Mouse (Mus musculus) gastrocnemius, adult 2 months (tissue): ENCODE measurements around the gene Cdkal1. TPM values are rescaled to one million over a fixed set of nuclear protein-coding genes. Genes with fewer than 3 reads are reported as not detected.

ENCODE experiments used
- DNase-seq: peaks from one replicate; pipeline ENCODE4 v3.0.0; 2022
- H3K27ac ChIP-seq: fragments of 200-600 bp; 2 replicates; pipeline ENCODE4 v1.8.1; 2022; ENCODE audit warnings: mild to moderate bottlenecking
- H3K4me3 ChIP-seq: fragments of 200-600 bp; 2 replicates; pipeline ENCODE4 v1.8.1; 2022; ENCODE audit warnings: mild to moderate bottlenecking, moderate library complexity
- CTCF ChIP-seq: fragments of 200-600 bp; IDR thresholded peaks from 2 replicates; pipeline ENCODE4 v1.8.1; 2022; ENCODE audit warnings: antibody characterized with exemption, mild to moderate bottlenecking, moderate library complexity
- intact Hi-C: fragments of 180-260 bp; cut with DNase I; formaldehyde crosslinking; loops from one replicate; pipeline ENCODE4 v1.15.1; 2025
- total RNA-seq, 2 experiments: library from RNA; stranded (reverse); gene quantifications; 2 replicates each; pipeline ENCODE4 v1.2.3; 2021

The Cdkal1 gene
- total RNA-seq, 2 experiments from 2014 or later: 35.4 to 35.5 TPM

DNA sequence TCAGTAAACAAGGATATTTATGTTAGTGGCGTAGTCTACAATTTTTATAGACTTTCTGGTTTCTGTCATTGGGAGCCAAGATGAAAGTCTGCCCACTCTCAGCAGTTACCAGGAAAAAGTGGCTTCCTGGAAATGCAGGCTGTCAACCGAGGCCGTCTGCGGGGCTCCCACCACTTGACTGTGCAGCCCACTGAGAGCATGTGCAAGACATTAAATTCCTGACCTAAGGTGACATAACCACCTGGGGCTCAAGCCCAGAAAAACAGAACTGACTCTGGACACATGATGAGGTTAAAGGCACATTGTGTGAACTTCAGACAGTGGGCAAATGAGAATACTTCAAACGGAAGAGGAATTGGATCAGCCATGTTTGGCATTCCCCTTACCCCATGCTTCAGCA, 450.2 kb downstream of the Cdkal1 start:
- intact Hi-C loops: no loop called here
- no peak for TF ChIP-seq CTCF
- no peak for DNase-seq

DNA sequence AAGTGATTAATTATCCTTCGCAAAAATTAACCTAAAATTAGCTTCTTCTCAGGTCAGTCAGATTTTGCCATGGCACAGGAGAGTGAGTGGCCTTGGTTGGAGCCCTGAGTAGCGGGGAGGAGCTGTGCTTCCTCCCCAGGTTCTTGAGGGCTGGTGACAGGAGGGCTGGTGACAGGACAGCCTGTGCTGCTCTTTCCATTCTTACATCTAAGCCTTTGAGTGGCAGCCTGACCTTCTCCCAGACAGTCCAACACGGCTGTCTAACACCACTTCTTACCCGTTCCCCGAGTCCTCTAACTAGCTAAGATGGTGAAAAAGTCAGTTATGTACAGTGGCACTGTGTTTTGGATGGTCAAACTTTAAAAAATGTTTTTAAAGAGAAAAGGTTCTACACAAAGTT, 452.3 kb downstream of the Cdkal1 start:
- Histone ChIP-seq H3K4me3 (no peak overlapping the region), H3K27ac (no peak overlapping the region)
- TF ChIP-seq CTCF: no peak
- intact Hi-C loops: no loop called here
- no peak for DNase-seq

More for the DNA sequence above, 450.2 kb downstream of the Cdkal1 start:
- Histone ChIP-seq H3K27ac (no peak overlapping the region), H3K4me3 (no peak overlapping the region)

- intact Hi-C loops: no loop called here
- Histone ChIP-seq H3K27ac (no peak overlapping the region), H3K4me3 (no peak overlapping the region)
- DNase-seq: no peak
- TF ChIP-seq CTCF: no peak
Observed at GRCm38 (mm10) chr13:29402526-29403040, 452.9 kb downstream of the Cdkal1 start.

DNA sequence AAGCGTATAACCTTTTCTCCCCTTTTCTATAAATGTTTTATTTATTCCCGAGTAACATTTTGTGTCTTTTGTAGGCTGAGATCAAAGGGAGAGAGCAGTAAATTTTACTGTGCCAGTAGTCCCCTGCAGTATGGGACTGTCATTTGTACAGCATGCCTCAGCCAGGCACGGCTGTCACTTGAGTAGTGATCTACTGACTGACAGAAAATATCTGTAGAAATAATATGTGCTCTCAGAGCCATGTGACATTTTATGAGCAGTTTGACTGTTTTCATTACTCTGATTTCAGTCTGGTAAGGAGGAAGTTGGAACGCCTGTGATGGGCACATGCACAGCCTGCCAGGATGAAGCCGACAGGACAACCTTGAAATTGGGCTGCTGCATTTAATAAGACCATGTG, 455.6 kb downstream of the Cdkal1 start:
- intact Hi-C loops: no loop called here
- DNase-seq: peak; percentile 28
- no peak overlapping the region for H3K4me3 ChIP-seq
- no peak for TF ChIP-seq CTCF
- peak overlapping the region; percentile 13; the same call in 1 of the 2 replicates for H3K27ac ChIP-seq

DNA sequence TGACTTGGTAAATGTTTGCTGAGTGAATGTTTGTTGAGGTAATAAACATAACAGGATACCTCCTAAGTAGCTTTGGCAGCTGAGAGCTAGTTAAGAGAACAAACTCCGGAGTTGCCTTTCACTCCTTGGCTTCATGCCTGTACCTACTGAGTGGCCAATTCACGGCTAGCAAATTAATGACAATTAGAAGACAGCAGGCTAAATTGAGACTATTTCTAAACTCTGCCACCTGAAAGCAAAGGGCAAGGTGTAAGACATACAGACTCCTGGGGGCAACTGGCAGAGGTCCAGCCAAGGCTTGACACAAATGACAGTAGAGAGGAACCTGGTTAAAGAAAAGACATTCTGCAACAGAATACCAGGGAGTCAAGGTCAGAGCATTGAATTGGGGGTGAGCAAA, 457.0 kb downstream of the Cdkal1 start:
- intact Hi-C loops: no loop called here
- no peak for TF ChIP-seq CTCF
- Histone ChIP-seq H3K27ac (no peak overlapping the region), H3K4me3 (no peak overlapping the region)
- DNase-seq: peak; percentile 37

DNA sequence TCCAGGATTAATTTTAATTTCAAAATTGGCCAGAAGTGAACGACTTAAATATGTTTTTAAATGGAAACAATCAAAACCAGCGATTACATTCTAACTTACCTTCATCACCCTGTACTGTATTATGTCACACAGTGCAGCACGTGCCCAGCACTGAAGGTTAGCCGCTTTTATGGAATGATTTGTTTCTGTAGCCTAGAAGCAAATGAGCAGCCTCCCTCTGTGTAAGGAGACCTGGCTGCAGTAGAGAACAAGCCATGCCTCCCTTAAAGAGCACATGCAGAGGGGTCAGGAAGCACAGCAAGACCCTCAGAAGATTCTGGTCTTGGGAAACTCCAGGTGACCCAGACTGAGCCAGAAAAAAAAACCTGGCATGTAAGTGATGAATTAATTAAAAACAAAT, 459.8 kb downstream of the Cdkal1 start:
- intact Hi-C loops: no loop called here
- Histone ChIP-seq H3K27ac (no peak overlapping the region), H3K4me3 (no peak overlapping the region)
- no peak for DNase-seq
- no peak for TF ChIP-seq CTCF

DNA sequence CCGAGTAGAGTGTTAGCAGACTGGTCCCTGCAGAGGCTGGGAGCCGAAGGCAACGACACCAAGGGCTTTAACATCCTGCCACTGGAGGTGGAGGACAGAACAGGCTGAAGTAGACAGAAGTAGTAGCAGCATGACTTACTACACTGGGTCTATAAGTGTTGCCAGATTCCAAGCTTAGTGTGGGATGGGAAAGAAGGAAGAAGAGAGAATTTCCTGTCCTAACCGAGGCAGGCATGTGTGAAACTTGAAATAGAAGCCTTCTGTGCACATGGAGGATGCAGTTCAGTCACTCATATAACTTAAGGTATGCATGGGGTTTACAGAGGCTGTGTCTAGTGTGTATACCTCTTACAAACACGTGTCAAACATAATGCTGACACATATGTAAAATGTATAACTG, 465.4 kb downstream of the Cdkal1 start:
- DNase-seq: no peak
- intact Hi-C loops: loop anchor here (2.0 kb wide), 1 partner anchor 43 kb away; no protein-coding TSS in a partner anchor
- Histone ChIP-seq H3K4me3 (no peak overlapping the region), H3K27ac (no peak overlapping the region)
- TF ChIP-seq CTCF: no peak

DNA sequence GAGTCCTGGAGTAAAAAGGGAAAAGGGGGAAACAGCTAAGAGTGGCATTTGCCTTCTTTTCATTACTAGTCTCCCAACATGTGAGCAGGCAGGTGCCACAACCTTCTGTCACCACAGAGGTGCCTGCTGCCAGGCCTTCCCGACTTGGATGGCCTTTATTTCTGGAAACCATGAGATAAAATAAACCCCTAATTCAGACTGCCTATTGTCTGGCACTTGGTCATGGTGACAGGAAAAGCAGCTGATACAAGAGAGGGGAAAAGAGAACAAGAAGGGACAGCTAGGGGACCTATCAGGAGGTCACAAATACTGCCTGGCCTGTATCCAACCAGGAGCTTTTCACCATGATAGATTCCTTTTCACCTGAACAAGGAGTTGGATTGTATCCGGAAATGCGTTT, 466.6 kb downstream of the Cdkal1 start:
- Histone ChIP-seq H3K27ac (no peak overlapping the region), H3K4me3 (no peak overlapping the region)
- intact Hi-C loops: no loop called here
- TF ChIP-seq CTCF: no peak
- no peak for DNase-seq

DNA sequence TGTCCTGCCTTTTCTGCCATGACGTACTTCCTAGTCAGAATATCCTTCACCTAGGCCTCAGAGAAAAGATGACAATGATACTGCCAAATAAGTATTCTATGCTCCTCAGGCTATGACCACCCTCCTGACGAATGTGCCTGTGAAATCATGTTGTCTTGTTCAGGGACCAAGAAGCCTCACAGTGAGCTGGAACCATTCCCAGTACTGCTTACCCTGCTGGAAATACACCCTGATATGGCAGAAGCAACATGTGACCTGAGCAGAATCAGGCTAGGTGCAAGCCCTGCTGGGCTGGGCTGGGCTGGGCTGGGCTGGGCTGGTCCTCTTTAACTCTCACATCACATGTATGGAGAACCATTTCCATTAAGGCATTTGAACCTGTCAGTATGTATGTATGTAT, 477.9 kb downstream of the Cdkal1 start:
- DNase-seq: no peak
- TF ChIP-seq CTCF: no peak
- intact Hi-C loops: no loop called here
- Histone ChIP-seq H3K4me3 (no peak overlapping the region), H3K27ac (no peak overlapping the region)

- no peak for DNase-seq
- intact Hi-C loops: no loop called here
- Histone ChIP-seq H3K4me3 (no peak overlapping the region), H3K27ac (no peak overlapping the region)
- TF ChIP-seq CTCF: no peak
Observed at GRCm38 (mm10) chr13:29371916-29372315, 483.6 kb downstream of the Cdkal1 start.

- TF ChIP-seq CTCF: no peak
- DNase-seq: no peak
- intact Hi-C loops: no loop called here
- Histone ChIP-seq H3K27ac (no peak overlapping the region), H3K4me3 (no peak overlapping the region)
Observed at GRCm38 (mm10) chr13:29371466-29371771, 484.1 kb downstream of the Cdkal1 start.

GRCm38 (mm10) chr13:29370731-29371465, 484.6 kb downstream of the Cdkal1 start:
- no peak overlapping the region for H3K27ac ChIP-seq
- intact Hi-C loops: no loop called here
- no peak overlapping the region for H3K4me3 ChIP-seq
- no peak for DNase-seq
- no peak for TF ChIP-seq CTCF

- TF ChIP-seq CTCF: no peak
- Histone ChIP-seq H3K27ac (no peak overlapping the region), H3K4me3 (no peak overlapping the region)
- intact Hi-C loops: no loop called here
- no peak for DNase-seq
Observed at GRCm38 (mm10) chr13:29368806-29369205, 486.7 kb downstream of the Cdkal1 start.

DNA sequence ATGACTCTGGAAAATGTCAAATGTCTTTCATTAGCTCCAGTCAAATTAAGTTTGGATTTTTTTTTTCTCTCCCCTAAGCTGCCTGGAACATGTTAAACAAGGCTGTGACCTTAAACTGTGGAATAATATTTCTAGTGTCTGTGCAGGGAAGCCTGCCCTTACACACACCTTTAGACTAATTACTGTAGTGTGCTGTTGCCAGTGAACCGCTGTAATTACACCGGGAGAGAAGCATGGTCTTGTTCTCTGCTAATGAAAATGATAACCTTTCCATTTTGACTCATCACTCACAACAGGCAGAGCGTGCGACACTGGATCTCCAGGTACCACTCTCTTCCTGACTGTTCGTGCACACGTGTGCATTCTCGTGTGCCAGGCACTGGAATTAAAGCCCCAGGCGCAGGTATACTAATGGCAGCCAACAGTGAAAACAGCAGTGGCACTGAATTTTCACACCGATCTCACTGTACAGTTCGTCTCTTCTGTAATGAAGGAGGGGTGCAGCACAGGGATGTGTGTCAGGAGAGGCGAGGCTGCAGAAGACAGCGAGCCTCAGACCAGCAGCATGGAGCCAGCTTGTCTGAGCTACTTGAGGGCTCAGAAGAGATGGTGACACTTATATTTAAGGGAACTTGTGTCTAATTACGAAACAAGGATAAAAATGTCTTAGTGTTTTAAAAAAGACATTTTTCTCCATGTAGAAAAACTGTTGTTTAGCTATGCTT, 490.4 kb downstream of the Cdkal1 start:
- Histone ChIP-seq H3K27ac (no peak overlapping the region), H3K4me3 (no peak overlapping the region)
- intact Hi-C loops: no loop called here
- no peak for TF ChIP-seq CTCF
- no peak for DNase-seq
